Mouse (Mus musculus) liver, postnatal 0 days (tissue): ENCODE data around the gene Olfr889.
"Not testable (repeated sequence)": the region's sequence is repeated elsewhere in the genome, so short reads cannot be mapped to it uniquely, and the experiment has no call there.

Experiments
- CTCF ChIP-seq: sonication (generic); IDR thresholded peaks from 2 replicates; pipeline ENCODE4 v1.5.1; 2016; ENCODE audit warnings: antibody characterized with exemption, low read depth
- EP300 ChIP-seq: IDR thresholded peaks from 2 replicates; pipeline ENCODE4 v1.6.1; 2016; ENCODE audit warnings: antibody characterized with exemption, low read depth, mild to moderate bottlenecking

DNA sequence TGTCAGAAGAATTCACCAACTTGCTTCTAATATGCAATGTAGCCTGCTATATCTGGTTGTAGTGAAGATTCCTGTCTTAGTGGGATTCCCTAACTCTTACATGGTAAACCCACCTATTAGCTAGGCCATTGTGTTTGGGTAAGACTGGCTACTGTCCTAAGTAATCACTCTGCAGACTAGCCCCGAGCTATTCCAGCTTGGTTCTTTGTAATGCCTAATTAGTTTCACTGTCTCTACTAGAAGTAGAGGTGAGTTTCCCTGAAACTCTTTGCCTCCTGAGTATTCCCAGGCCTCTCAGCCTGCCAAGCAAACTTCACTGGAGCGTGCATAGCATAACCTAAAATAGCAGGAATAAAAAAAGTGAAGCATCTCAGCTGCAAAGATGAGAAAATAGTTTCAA, 53.3 kb downstream of the Olfr889 start:
- not testable (repeated sequence) for TF ChIP-seq EP300, CTCF
